Mouse (Mus musculus) liver, embryonic 16.5 days (tissue): ENCODE results near the gene Znhit6. TPM values are rescaled to one million over a fixed set of nuclear protein-coding genes. Genes with fewer than 3 reads are reported as not detected.

Source experiments
- ATAC-seq: fragments of 200-750 bp; cut with Nextera tagmentation; 2 replicates; pipeline ENCODE4 v1.8.0; 2017; ENCODE audit warnings: low read depth, mild to moderate bottlenecking, moderate number of reproducible peaks, moderate library complexity
- H3K27ac ChIP-seq: fragments of 300-500 bp; sonication (generic); 2 replicates; pipeline ENCODE4 v1.5.1; 2014; ENCODE audit warnings: mild to moderate bottlenecking, low read length
- H3K27me3 ChIP-seq: fragments of 300-500 bp; sonication (generic); 2 replicates; pipeline ENCODE4 v1.6.1; 2014; ENCODE audit warnings: low read depth, low read length, mixed read lengths; ENCODE audit not compliant: control insufficient read depth, insufficient read depth
- H3K36me3 ChIP-seq: fragments of 300-500 bp; sonication (generic); 2 replicates; pipeline ENCODE4 v1.6.1; 2014; ENCODE audit warnings: mild to moderate bottlenecking; ENCODE audit not compliant: control insufficient read depth, insufficient read depth
- H3K4me1 ChIP-seq: fragments of 300-500 bp; sonication (generic); 2 replicates; pipeline ENCODE4 v1.6.1; 2014; ENCODE audit warnings: low read depth, low read length, mixed read lengths; ENCODE audit not compliant: control insufficient read depth
- H3K4me2 ChIP-seq: fragments of 300-500 bp; sonication (generic); 2 replicates; pipeline ENCODE4 v1.6.1; 2014; ENCODE audit warnings: low read depth, low read length, mixed read lengths
- H3K4me3 ChIP-seq: fragments of 300-500 bp; sonication (generic); 2 replicates; pipeline ENCODE4 v1.5.1; 2014; ENCODE audit warnings: low read depth, mild to moderate bottlenecking, low read length
- H3K9ac ChIP-seq: fragments of 300-500 bp; sonication (generic); 2 replicates; pipeline ENCODE4 v1.6.1; 2014; ENCODE audit warnings: low read depth, low read length
- H3K9me3 ChIP-seq: fragments of 300-500 bp; sonication (generic); replicated peaks from 2 replicates; pipeline ENCODE4 v1.6.1; 2016; ENCODE audit warnings: low read length; ENCODE audit not compliant: control insufficient read depth
- WGBS: fragments of 180-500 bp; shearing (Covaris S2); extraction: QIAGEN DNeasy Blood & Tissue Kit; methylation state at CpG from one replicate; pipeline ENCODE4 v1.1.7; 2014; ENCODE audit not compliant: insufficient replicate concordance; 5-methylcytosine and 5-hydroxymethylcytosine counted together
- polyA plus RNA-seq: library from polyadenylated mRNA; unstranded; fragments of >200 nt; fragmentation: Nextera tagmentation; extraction: Ambion mirVana; gene quantifications from 2 replicates; pipeline ENCODE4 v1.2.1, GENCODE M21; 2015

Znhit6 gene
- polyA plus RNA-seq, 1 experiment from 2014 or later: 9.5 TPM

DNA sequence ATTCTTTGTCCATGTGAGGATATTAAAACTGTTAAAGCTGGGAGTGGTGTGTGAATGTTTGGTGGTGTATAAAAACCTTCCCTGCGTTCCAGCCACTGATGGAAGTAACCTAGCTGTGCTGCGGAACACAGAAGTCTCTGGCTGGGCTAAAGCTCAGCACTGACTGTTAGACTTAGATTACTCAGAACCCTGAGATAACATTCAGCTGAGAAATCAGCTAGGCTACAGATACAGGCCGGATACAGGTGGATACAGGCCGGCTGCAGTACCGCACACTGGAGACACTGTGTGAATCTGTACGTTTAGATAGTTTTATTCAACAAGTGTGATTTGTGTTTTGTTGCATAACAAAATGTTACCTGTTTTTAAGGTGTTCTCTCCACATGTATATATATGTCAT lies 24.8 kb downstream of the Znhit6 start:
- Histone ChIP-seq H3K4me1 (peaks cover 2% of the 10 kb centered on the region), H3K9me3 (no peaks in the 10 kb centered on the region), H3K9ac (no peak overlapping the region), H3K27me3 (no peaks in the 10 kb centered on the region), H3K27ac (no peak overlapping the region), H3K4me2 (no peak overlapping the region), H3K4me3 (no peak overlapping the region), H3K36me3 (peaks cover 9% of the 10 kb centered on the region; the same call in 1 of the 2 replicates)
- WGBS: 60% methylated on average over 6 of the region's 6 CpGs
- ATAC-seq: no peak

DNA sequence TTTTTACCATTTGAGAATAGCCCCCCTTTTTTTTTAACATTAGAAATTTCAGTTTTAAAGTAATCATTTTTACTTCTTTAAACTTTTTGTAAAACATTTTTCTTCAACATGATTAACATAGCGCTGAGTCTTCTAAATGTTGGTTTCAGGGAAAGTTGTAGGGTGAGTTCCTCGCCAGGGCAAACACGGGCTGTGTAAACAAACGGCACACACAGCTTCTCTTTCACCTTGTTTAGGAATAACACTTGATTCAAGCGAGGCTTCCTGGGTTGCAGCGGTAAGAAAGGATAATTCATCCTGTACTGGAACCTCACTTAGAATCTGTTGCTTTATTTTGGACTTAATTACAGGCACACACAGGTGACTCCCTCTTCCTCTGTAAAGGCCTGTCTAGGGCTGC lies 25.3 kb downstream of the Znhit6 start:
- H3K27me3 ChIP-seq: no peaks in the 10 kb centered on the region
- H3K36me3 ChIP-seq: peaks cover 9% of the 10 kb centered on the region; the same call in 1 of the 2 replicates
- no peak overlapping the region for H3K4me2 ChIP-seq
- peaks cover 2% of the 10 kb centered on the region for H3K4me1 ChIP-seq
- 71% methylated on average over 6 of the region's 6 CpGs for WGBS
- 0 out of 2 replicates have a peak overlapping the region, but pooled peaks have one; percentile 0 for H3K27ac ChIP-seq
- no peak for ATAC-seq
- H3K9me3 ChIP-seq: no peaks in the 10 kb centered on the region
- no peak overlapping the region for H3K9ac ChIP-seq
- H3K4me3 ChIP-seq: no peak overlapping the region

DNA sequence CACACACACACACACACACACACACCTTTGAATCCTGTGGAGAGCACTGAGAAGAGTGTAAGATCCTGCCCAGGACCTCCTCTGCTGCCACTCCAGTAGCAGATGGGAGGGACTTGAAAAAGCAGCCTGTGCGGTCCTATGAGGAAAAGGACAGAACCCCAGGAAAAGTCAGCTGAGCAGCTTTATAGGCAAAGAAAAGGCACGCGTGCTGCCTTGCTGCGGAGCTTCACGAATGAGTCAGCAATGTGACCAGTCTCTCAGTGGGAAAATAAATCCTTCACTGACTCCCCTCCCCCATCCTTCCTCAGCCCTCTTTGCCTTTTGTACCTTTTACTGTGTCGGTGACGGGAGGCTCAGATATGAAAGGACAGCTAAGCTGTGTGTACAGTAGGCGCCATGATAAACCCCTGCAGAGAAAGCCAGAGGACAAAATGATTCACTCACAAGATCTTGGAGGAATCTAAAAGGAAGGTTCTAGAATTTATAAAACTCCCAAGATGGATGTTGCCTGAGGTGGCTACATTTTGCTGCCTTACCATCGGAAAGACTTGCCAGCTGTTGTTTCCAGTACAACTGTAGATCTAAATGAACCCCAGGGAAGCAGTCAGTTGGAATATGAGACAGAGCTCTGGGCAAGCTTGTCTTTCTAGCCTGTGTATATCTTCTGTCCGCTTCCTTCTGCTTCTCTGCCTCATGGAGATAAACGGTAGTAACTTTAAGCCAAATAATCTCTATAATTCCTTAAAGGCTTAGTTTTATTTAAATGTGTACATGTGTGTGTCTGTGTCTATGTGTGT lies 26.6 kb downstream of the Znhit6 start:
- Histone ChIP-seq H3K27ac (peak overlapping the region; percentile 56; the same call in 1 of the 2 replicates), H3K4me1 (peaks cover 2% of the 10 kb centered on the region), H3K9me3 (no peaks in the 10 kb centered on the region), H3K36me3 (peaks cover 9% of the 10 kb centered on the region; the same call in 1 of the 2 replicates), H3K4me2 (no peak overlapping the region), H3K4me3 (no peak overlapping the region), H3K9ac (no peak overlapping the region; the same call in 1 of the 2 replicates), H3K27me3 (no peaks in the 10 kb centered on the region)
- WGBS: 58% methylated on average over 11 of the region's 11 CpGs
- ATAC-seq: peak; percentile 9; the same call in 1 of the 2 replicates

DNA sequence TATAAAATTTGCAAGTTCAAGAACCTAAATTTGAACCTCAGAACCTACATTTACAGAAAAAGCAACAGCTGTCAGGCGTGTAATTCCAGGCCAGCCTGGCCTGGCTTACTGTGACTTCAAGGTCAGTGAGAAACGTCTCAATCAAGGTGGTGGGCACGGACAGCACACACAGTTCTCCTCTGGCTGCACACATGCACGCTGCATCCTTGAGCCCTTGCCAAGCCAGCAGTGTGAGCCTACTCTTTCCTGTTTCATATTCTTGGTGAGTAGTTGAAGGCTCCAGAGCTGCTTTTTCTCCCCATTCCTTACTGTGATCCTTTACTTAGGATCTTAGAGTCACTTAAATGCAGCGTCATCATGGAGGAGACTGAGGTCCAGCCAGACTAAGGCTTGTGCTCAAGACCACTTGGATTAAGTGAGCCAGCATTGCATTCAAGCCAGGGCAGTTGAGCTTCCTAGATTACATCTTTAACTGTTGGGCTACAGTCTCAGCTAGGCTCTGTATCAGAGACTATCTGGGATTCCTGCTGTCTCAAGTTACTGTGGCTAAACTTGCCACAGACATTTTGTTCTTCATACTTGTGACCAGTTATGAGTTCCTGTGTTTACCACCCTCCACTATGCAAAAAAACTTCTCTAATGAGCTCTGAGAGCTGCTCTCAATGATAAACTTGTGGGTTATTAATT lies 29.6 kb downstream of the Znhit6 start:
- no peak overlapping the region for H3K4me2 ChIP-seq
- no peak overlapping the region for H3K9ac ChIP-seq
- H3K9me3 ChIP-seq: no peaks in the 10 kb centered on the region
- H3K36me3 ChIP-seq: peaks cover 7% of the 10 kb centered on the region; the same call in 1 of the 2 replicates
- H3K4me3 ChIP-seq: no peak overlapping the region
- H3K4me1 ChIP-seq: peaks cover 2% of the 10 kb centered on the region
- no peaks in the 10 kb centered on the region for H3K27me3 ChIP-seq
- H3K27ac ChIP-seq: no peak overlapping the region
- 65% methylated on average over 5 of the region's 5 CpGs for WGBS
- ATAC-seq: no peak

DNA sequence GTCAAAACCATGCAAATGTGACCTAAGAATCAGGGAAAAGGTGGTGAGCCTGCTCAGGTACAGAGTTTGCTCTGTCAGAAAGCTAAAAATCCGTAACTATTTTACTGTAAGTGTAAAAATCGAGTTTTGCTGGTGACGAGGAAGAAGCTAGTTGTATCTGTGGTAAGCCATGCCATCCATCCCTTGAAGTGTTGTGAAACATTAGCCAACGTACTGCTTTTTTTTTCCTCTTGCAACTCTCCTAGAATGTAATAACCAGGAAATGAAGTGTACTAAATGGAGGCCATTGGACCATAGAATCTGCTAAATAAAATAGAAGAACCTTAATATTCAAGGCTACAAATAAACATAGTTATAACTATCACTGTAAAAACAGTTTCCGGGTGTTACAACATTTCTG lies 32.3 kb downstream of the Znhit6 start:
- no peaks in the 10 kb centered on the region for H3K9me3 ChIP-seq
- H3K4me3 ChIP-seq: no peak overlapping the region
- no peak overlapping the region for H3K4me2 ChIP-seq
- ATAC-seq: no peak
- H3K4me1 ChIP-seq: no peaks in the 10 kb centered on the region
- H3K36me3 ChIP-seq: peaks cover 7% of the 10 kb centered on the region; the same call in 1 of the 2 replicates
- WGBS: 59% methylated on average over 5 of the region's 5 CpGs
- no peak overlapping the region for H3K27ac ChIP-seq
- no peak overlapping the region for H3K9ac ChIP-seq
- H3K27me3 ChIP-seq: no peaks in the 10 kb centered on the region

DNA sequence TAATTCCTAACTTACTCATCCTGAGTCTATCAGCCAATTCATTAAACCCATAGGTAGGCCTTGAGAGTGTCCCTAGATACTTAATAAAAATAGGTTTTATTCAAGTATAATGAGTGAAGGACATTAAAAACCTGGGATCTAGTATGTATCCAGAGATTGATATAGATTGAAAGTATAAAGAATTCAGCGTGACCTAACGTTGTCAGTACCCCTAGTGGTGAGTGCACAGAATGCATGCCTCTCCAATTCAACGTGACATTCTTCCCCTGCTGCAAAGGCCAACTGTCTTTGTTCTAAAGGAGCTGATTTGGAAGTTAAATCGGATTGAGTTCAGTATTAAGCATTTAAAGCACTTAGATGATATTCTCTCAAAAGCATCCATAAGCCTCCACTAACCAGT lies 36.7 kb downstream of the Znhit6 start:
- Histone ChIP-seq H3K27ac (no peak overlapping the region), H3K9ac (no peak overlapping the region), H3K4me3 (no peak overlapping the region), H3K9me3 (no peaks in the 10 kb centered on the region), H3K4me2 (no peak overlapping the region), H3K27me3 (no peaks in the 10 kb centered on the region), H3K4me1 (no peaks in the 10 kb centered on the region; the same call in 1 of the 2 replicates), H3K36me3 (no peaks in the 10 kb centered on the region)
- WGBS: 19% methylated on average over 4 of the region's 4 CpGs
- no peak for ATAC-seq

DNA sequence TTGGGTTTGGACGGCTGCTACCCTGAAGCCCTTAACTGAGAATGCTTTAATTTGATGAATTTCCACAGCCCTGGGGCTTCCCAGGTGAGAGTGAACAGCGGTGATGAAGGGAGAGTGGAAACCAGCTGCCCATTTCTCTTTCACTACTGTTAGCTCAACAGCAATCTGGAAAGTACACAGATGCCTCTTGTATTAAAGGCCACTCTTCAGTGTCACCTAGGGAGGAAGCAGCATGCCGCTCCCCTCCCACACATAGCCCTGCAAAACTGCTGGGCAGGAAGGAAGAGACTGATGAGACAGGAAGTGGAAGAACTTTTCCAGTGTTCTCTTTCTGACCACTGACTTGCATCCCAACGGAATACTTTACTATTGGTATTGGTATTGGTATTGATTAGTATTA lies 37.2 kb downstream of the Znhit6 start:
- no peaks in the 10 kb centered on the region for H3K36me3 ChIP-seq
- no peak overlapping the region for H3K27ac ChIP-seq
- ATAC-seq: no peak
- no peaks in the 10 kb centered on the region for H3K9me3 ChIP-seq
- no peak overlapping the region for H3K4me2 ChIP-seq
- no peak overlapping the region for H3K4me3 ChIP-seq
- no peak overlapping the region for H3K9ac ChIP-seq
- WGBS: 52% methylated on average over 4 of the region's 4 CpGs
- H3K4me1 ChIP-seq: no peaks in the 10 kb centered on the region; the same call in 1 of the 2 replicates
- H3K27me3 ChIP-seq: no peaks in the 10 kb centered on the region

DNA sequence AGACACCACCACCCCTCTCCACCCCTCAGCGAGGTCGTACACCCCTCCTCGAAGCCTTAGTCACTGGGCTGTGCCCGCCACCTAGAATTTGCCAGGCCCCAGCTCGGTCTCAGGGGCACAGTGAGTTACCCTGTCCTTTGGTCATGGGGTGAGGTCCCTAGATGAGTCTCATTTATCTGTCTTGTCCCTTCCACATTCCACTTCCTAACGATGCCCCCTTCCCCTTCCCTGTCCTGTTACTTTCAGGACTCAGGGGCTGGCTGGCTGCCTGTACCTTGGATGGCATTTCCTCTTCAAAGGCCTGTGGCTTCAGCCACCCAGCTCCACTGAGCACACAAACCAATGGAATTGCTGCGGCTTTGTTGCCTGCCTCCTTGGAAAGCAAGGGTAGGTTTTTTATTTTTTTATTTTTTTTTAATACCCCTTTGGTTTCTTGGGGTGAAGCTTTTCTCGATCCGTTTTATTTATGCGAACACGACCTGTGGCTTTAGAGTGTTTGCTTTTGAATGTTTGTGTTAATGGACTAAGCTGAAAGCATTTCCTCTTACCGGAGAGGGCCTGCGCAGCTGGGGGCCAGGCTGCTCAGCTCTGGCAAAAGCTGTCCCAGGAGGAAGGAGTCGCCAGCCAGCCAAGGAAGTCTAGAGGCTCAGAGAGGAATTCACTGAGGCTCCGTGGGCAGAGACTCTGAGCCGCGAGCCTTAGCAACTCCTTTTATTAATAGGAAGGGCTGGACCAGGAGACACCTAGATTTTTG lies 38.5 kb downstream of the Znhit6 start:
- 0 out of 2 replicates have a peak, but pooled peaks have one; percentile 19 for ATAC-seq
- H3K9ac ChIP-seq: no peak overlapping the region; the same call in 1 of the 2 replicates
- no peaks in the 10 kb centered on the region for H3K27me3 ChIP-seq
- H3K27ac ChIP-seq: no peak overlapping the region
- WGBS: 17% methylated on average over 17 of the region's 17 CpGs
- H3K4me1 ChIP-seq: no peaks in the 10 kb centered on the region; the same call in 1 of the 2 replicates
- peak overlapping the region; percentile 8; the same call in 1 of the 2 replicates for H3K4me2 ChIP-seq
- H3K4me3 ChIP-seq: no peak overlapping the region
- no peaks in the 10 kb centered on the region for H3K36me3 ChIP-seq
- H3K9me3 ChIP-seq: no peaks in the 10 kb centered on the region
